Comparison of ENCODE assay signal across 8 mouse cellular contexts in genomic region chr19:3324931-3325711, GRCm38 (mm10). TPM values are rescaled to one million over a fixed set of nuclear protein-coding genes. Genes with fewer than 3 reads are reported as not detected.
DNase-seq lines count a peak whose midpoint lies in the region; ATAC-seq and TF ChIP-seq lines count a peak whose summit lies in the region.

No protein-coding gene starts in this region.

- peak; percentile 79 for ATAC-seq in forebrain, embryonic 11.5 days (replicated peaks; ENCODE audit: low FRiP score)
- ATAC-seq in heart, postnatal 0 days (ENCODE audit: insufficient read depth, low read depth) = peak; percentile 68
- peak; percentile 79 for ATAC-seq in neural tube, embryonic 15.5 days (ENCODE audit: low FRiP score)

- TF ChIP-seq EP300 in heart, postnatal 0 days (IDR thresholded peaks at IDR 0.05; ENCODE audit: low read depth) = peak; percentile 91; the same call in 1 of the 2 replicates

- peak overlapping the region; percentile 61 for H3K9ac ChIP-seq in forebrain, embryonic 11.5 days (ENCODE audit: low read length)
- H3K9ac ChIP-seq in heart, postnatal 0 days (replicated peaks; ENCODE audit: low read depth, low read length) = peak overlapping the region; percentile 77
- H3K9ac ChIP-seq in neural tube, embryonic 15.5 days (replicated peaks) = peak overlapping the region; percentile 52

- peaks cover 5% of the 10 kb centered on the region; the same call in 1 of the 2 replicates for H3K36me3 ChIP-seq in E14TG2a.4 (ENCODE audit: insufficient read depth, low read length)
- H3K36me3 ChIP-seq in forebrain, embryonic 11.5 days (ENCODE audit: control insufficient read depth, insufficient read depth, low read length) = no peaks in the 10 kb centered on the region
- H3K36me3 ChIP-seq in heart, postnatal 0 days (replicated peaks; ENCODE audit: control insufficient read depth, insufficient read depth, low read length) = no peaks in the 10 kb centered on the region
- no peaks in the 10 kb centered on the region for H3K36me3 ChIP-seq in neural tube, embryonic 15.5 days

- DNase-seq in c-Kit-negative CD71-positive TER-119-positive erythroid progenitor cells, embryonic 14.5 days (ENCODE audit: low read depth, low spot score) = peak; percentile 83
- peak; percentile 95 for DNase-seq in forebrain, embryonic 11.5 days (ENCODE audit: low spot score)
- peak; percentile 95 for DNase-seq in heart, postnatal 0 days (ENCODE audit: low spot score)
- peak; percentile 96 to 98 for DNase-seq in kidney, postnatal 4 days
- DNase-seq in lung, adult 2 months = peak; percentile 96
- DNase-seq in thymus, adult 18-20 months = peak; percentile 92 to 93

- peak overlapping the region; percentile 80 for H3K27ac ChIP-seq in forebrain, embryonic 11.5 days (ENCODE audit: low read depth, low read length)
- H3K27ac ChIP-seq in heart, postnatal 0 days (ENCODE audit: low read depth) = peak overlapping the region; percentile 98
- H3K27ac ChIP-seq in neural tube, embryonic 15.5 days (replicated peaks) = peak overlapping the region; percentile 89

- peak; percentile 67; the same call in 1 of the 2 replicates for TF ChIP-seq POLR2A in lung, adult 2 months (IDR thresholded peaks at IDR 0.05; ENCODE audit: borderline replicate concordance, extremely low read depth, low read depth, low read length)

- peaks cover 22% of the 10 kb centered on the region for H3K27me3 ChIP-seq in E14TG2a.4 (ENCODE audit: insufficient read depth, low read length)
- H3K27me3 ChIP-seq in forebrain, embryonic 11.5 days (ENCODE audit: control insufficient read depth, insufficient read depth, low read length) = peaks cover 23% of the 10 kb centered on the region
- H3K27me3 ChIP-seq in heart, postnatal 0 days (ENCODE audit: control insufficient read depth, insufficient read depth, low read length) = no peaks in the 10 kb centered on the region
- H3K27me3 ChIP-seq in neural tube, embryonic 15.5 days (replicated peaks) = peaks cover 37% of the 10 kb centered on the region

- under 1% methylated on average over 59 of the region's 59 CpGs for whole genome bisulfite sequencing in forebrain, embryonic 11.5 days
- WGBS in heart, postnatal 0 days = under 1% methylated on average over 59 of the region's 59 CpGs
- under 1% methylated on average over 59 of the region's 59 CpGs for WGBS in lung, adult 2 months
- WGBS in neural tube, embryonic 15.5 days = under 1% methylated on average over 59 of the region's 59 CpGs

- no peak for TF ChIP-seq CTCF in E14TG2a.4 (conservative IDR thresholded peaks at IDR 0.05; ENCODE audit: low read length)
- no peak for TF ChIP-seq CTCF in heart, postnatal 0 days (IDR thresholded peaks at IDR 0.05; ENCODE audit: low read depth)
- TF ChIP-seq CTCF in lung, adult 2 months (IDR thresholded peaks at IDR 0.05; ENCODE audit: insufficient read depth, low read length) = 0 out of 2 replicates have a peak, but pooled peaks have one; percentile 2

- H3K4me3 ChIP-seq in E14TG2a.4 (replicated peaks; ENCODE audit: low read length) = peak overlapping the region; percentile 91
- peak overlapping the region; percentile 49 for H3K4me3 ChIP-seq in forebrain, embryonic 11.5 days (ENCODE audit: low read depth, low read length)
- H3K4me3 ChIP-seq in heart, postnatal 0 days (ENCODE audit: low read depth, low read length) = peak overlapping the region; percentile 82
- H3K4me3 ChIP-seq in lung, adult 2 months (replicated peaks; ENCODE audit: extremely low read depth, low read depth, low read length) = peak overlapping the region; percentile 81
- H3K4me3 ChIP-seq in neural tube, embryonic 15.5 days (replicated peaks) = peak overlapping the region; percentile 55

- peaks cover 67% of the 10 kb centered on the region for H3K4me1 ChIP-seq in E14TG2a.4 (replicated peaks; ENCODE audit: low read depth, low read length)
- H3K4me1 ChIP-seq in forebrain, embryonic 11.5 days (replicated peaks; ENCODE audit: control insufficient read depth, insufficient read depth, low read length) = peaks cover 20% of the 10 kb centered on the region; the same call in 1 of the 2 replicates
- H3K4me1 ChIP-seq in heart, postnatal 0 days (ENCODE audit: control insufficient read depth, insufficient read depth) = peaks cover 21% of the 10 kb centered on the region
- peaks cover 19% of the 10 kb centered on the region for H3K4me1 ChIP-seq in lung, adult 2 months (ENCODE audit: control insufficient read depth, insufficient read depth, low read length)
- H3K4me1 ChIP-seq in neural tube, embryonic 15.5 days = peaks cover 52% of the 10 kb centered on the region

- no peaks in the 10 kb centered on the region for H3K9me3 ChIP-seq in E14TG2a.4 (ENCODE audit: low read length)
- H3K9me3 ChIP-seq in forebrain, embryonic 11.5 days (ENCODE audit: control insufficient read depth, low read length) = no peaks in the 10 kb centered on the region; the same call in 1 of the 2 replicates
- no peaks in the 10 kb centered on the region for H3K9me3 ChIP-seq in heart, postnatal 0 days (replicated peaks; ENCODE audit: control insufficient read depth, low read length)
- H3K9me3 ChIP-seq in neural tube, embryonic 15.5 days (replicated peaks) = no peaks in the 10 kb centered on the region

- H3K4me2 ChIP-seq in forebrain, embryonic 11.5 days (ENCODE audit: low read depth, low read length, severe bottlenecking) = peak overlapping the region; percentile 88
- peak overlapping the region; percentile 93 for H3K4me2 ChIP-seq in heart, postnatal 0 days (ENCODE audit: low read depth, low read length)
- peak overlapping the region; percentile 79 for H3K4me2 ChIP-seq in neural tube, embryonic 15.5 days

RNA-seq across cellular contexts. Expression of gene Cpt1a, which starts 3.0 kb away (rescaled TPM):
- polyA plus RNA-seq in forebrain, embryonic 11.5 days (2014; fragmentation: Nextera tagmentation; extraction: Ambion mirVana) = 10.0 and 10.4 TPM in 2 replicates
- total RNA-seq in heart, postnatal 0 days (2014; rRNA removed; ENCODE audit: low replicate concordance) = 43.6 and 79.4 TPM in 2 replicates
- 43.9 and 49.8 TPM in 2 replicates for polyA plus RNA-seq in heart, postnatal 0 days (2015; fragmentation: Nextera tagmentation; extraction: Ambion mirVana)
- 126 and 134 TPM in 2 replicates for polyA plus RNA-seq in lung, adult 2 months (2012; rRNA removed)
- 14.7 and 21.6 TPM in 2 replicates for polyA plus RNA-seq in neural tube, embryonic 15.5 days (2015; fragmentation: Nextera tagmentation; extraction: Ambion mirVana)

RNA-seq across cellular contexts. Expression of gene Ighmbp2, which starts 42.3 kb away (rescaled TPM):
- polyA plus RNA-seq in forebrain, embryonic 11.5 days (2014; fragmentation: Nextera tagmentation; extraction: Ambion mirVana) = 9.4 and 10.1 TPM in 2 replicates
- total RNA-seq in heart, postnatal 0 days (2014; rRNA removed; ENCODE audit: low replicate concordance) = 4.5 and 5.2 TPM in 2 replicates
- polyA plus RNA-seq in heart, postnatal 0 days (2015; fragmentation: Nextera tagmentation; extraction: Ambion mirVana) = 3.1 and 3.7 TPM in 2 replicates
- polyA plus RNA-seq in lung, adult 2 months (2012; rRNA removed) = 5.8 and 7.5 TPM in 2 replicates
- polyA plus RNA-seq in neural tube, embryonic 15.5 days (2015; fragmentation: Nextera tagmentation; extraction: Ambion mirVana) = 10.6 and 10.7 TPM in 2 replicates

RNA-seq across cellular contexts. Expression of gene Mrpl21, which starts 42.4 kb away (rescaled TPM):
- 122 and 131 TPM in 2 replicates for polyA plus RNA-seq in forebrain, embryonic 11.5 days (2014; fragmentation: Nextera tagmentation; extraction: Ambion mirVana)
- 54.9 and 65.9 TPM in 2 replicates for total RNA-seq in heart, postnatal 0 days (2014; rRNA removed; ENCODE audit: low replicate concordance)
- polyA plus RNA-seq in heart, postnatal 0 days (2015; fragmentation: Nextera tagmentation; extraction: Ambion mirVana) = 105 and 113 TPM in 2 replicates
- polyA plus RNA-seq in lung, adult 2 months (2012; rRNA removed) = 26.9 and 29.5 TPM in 2 replicates
- 103 and 105 TPM in 2 replicates for polyA plus RNA-seq in neural tube, embryonic 15.5 days (2015; fragmentation: Nextera tagmentation; extraction: Ambion mirVana)

Comparison
In these comparisons a context has a peak if more than half of its experiments do, and no peak if none do; other contexts are left out.
1. Peak in every context shown above with its lines: DNase-seq, ATAC-seq, H3K4me3 ChIP-seq and H3K27ac ChIP-seq.